Mouse (Mus musculus): ENCODE measurements around the gene Pan2. TPM values are rescaled to one million over a fixed set of nuclear protein-coding genes. Genes with fewer than 3 reads are reported as not detected.
"Not testable (repeated sequence)": the region's sequence is repeated elsewhere in the genome, so short reads cannot be mapped to it uniquely, and the experiment has no call there.

The Pan2 gene
- polyA plus RNA-seq, 1 experiment from 2014 or later = 35.2 TPM

DNA sequence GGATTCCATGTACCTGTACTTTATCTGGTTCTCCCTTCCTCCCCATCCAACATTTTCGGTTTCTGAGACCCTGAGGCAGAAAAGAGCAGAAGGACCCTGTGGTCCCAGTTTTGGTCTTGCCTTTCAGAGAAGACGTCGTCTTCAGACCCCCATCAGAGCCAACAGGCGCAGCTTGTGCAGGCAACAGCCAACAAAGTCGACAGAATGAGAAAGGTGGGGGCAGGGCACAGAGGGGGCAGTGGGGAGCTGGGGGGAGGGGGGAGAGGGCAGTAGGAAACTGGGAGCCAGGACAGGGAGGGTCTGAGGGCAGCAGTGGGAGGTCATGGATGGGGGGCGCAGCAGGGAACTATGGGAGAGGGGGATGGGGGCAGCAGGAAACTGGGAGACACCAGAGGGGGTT is 25.0 kb upstream of the Pan2 start:
- Histone ChIP-seq H3K9ac (ENCODE audit: low read length) (no peak overlapping the region), H3K4me3 (ENCODE audit: low read depth, low read length) (no peak overlapping the region), H3K27ac (ENCODE audit: low read depth, low read length) (no peak overlapping the region), H3K4me2 (ENCODE audit: low read depth) (no peak overlapping the region), H3K27me3 (ENCODE audit: control insufficient read depth, insufficient read depth, low read length) (no peaks in the 10 kb centered on the region), H3K9me3 (ENCODE audit: control insufficient read depth, low read length) (no peaks in the 10 kb centered on the region), H3K36me3 (ENCODE audit: control insufficient read depth, insufficient read depth, low read length) (peaks cover 4% of the 10 kb centered on the region), H3K4me1 (ENCODE audit: control insufficient read depth, insufficient read depth, low read length) (no peaks in the 10 kb centered on the region)
- 50% methylated on average over 6 of the region's 6 CpGs for WGBS
- no peak for ATAC-seq (ENCODE audit: insufficient read depth, low FRiP score, low TSS enrichment)
- DNase-seq (ENCODE audit: low spot score) = no peak

GRCm38 (mm10) chr10:128280943-128281342 is 22.2 kb upstream of the Pan2 start:
- Histone ChIP-seq H3K9me3 (ENCODE audit: control insufficient read depth, low read length) (no peaks in the 10 kb centered on the region), H3K27me3 (ENCODE audit: control insufficient read depth, insufficient read depth, low read length) (no peaks in the 10 kb centered on the region), H3K4me2 (ENCODE audit: low read depth) (no peak overlapping the region), H3K27ac (ENCODE audit: low read depth, low read length) (no peak overlapping the region), H3K36me3 (ENCODE audit: control insufficient read depth, insufficient read depth, low read length) (peaks cover 6% of the 10 kb centered on the region), H3K4me1 (ENCODE audit: control insufficient read depth, insufficient read depth, low read length) (no peaks in the 10 kb centered on the region), H3K4me3 (ENCODE audit: low read depth, low read length) (no peak overlapping the region), H3K9ac (ENCODE audit: low read length) (no peak overlapping the region)
- no peak for DNase-seq (ENCODE audit: low spot score)
- WGBS = 92% methylated on average over 6 of the region's 6 CpGs
- ATAC-seq (ENCODE audit: insufficient read depth, low FRiP score, low TSS enrichment) = no peak

DNA sequence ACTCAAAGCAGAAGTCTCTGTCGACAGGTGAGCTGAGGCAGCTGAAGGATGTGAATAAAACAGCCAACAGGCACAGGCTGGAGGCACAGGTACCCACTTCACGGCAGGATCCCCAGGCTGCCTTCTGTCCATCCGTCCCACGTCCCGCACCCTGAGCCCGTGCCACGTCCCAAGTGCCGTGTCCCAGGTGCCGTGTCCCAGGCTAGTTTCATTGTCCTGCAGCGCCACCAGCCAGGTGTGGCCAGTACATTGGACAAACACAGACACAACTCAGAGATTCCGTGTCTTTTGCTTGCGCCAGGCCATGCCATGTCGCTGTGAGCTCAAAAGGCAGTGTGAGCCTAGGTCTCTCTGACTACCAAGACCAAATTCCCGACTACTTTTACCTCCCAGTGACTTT is 21.5 kb upstream of the Pan2 start:
- WGBS = 90% methylated on average over 14 of the region's 14 CpGs
- Histone ChIP-seq H3K36me3 (ENCODE audit: control insufficient read depth, insufficient read depth, low read length) (peaks cover 6% of the 10 kb centered on the region), H3K27me3 (ENCODE audit: control insufficient read depth, insufficient read depth, low read length) (no peaks in the 10 kb centered on the region), H3K4me2 (ENCODE audit: low read depth) (no peak overlapping the region), H3K27ac (ENCODE audit: low read depth, low read length) (no peak overlapping the region), H3K4me1 (ENCODE audit: control insufficient read depth, insufficient read depth, low read length) (no peaks in the 10 kb centered on the region), H3K9ac (ENCODE audit: low read length) (no peak overlapping the region), H3K9me3 (ENCODE audit: control insufficient read depth, low read length) (no peaks in the 10 kb centered on the region), H3K4me3 (ENCODE audit: low read depth, low read length) (no peak overlapping the region)
- ATAC-seq (ENCODE audit: insufficient read depth, low FRiP score, low TSS enrichment) (no peak), DNase-seq (ENCODE audit: low spot score) (no peak)

- no peak overlapping the region for H3K4me2 ChIP-seq (ENCODE audit: low read depth)
- ATAC-seq (ENCODE audit: insufficient read depth, low FRiP score, low TSS enrichment) = no peak
- 91% methylated on average over 20 of the region's 20 CpGs for WGBS
These were observed 20.2 kb upstream of the Pan2 start for GRCm38 (mm10) chr10:128282886-128283450.

DNA sequence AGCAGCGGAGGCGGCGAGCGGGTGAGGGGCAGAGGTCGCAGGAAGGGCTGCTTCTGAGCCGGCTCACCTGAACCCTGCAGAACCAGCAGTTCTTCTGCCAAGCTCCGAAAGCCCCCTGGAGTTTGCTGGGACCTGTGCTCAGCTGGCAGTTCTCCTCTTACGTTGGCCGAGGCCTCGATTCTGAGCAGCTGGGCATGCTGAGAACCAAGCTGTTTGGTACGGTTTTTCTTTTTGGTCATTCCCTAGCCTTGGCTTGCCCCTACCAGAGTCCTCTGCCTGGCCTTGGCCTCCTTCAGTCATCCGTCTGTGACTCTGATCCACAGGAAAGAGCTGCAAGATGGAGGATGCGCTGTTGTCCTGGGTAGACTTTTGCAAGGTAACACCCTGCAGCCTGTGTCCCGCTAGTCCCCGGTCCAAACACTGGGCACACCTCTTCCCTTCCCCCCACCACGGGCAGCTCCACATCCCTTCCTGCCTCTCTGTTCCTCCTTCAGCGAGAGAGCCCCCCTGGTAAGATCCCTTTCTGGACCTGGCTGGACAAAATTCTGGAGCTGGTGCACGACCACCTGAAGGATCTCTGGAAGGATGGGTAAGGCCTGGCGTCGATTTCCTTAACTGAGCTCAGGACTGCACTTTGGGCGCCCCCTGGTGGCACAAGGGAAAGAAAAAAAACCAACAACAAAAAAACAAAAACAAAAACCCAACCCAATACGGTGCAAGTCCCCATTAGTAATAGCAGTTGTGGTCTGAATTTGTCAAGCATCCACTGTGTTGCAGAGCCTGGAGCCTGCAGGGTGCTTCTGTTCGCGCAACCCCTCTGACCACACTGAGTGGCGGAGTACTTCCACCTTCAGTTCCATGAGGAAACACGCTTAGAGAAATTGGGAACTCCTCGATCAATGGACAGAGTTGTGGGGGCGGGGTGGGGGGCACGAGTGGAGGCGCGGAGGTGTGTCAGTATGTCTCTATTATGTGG is 19.2 kb upstream of the Pan2 start:
- DNase-seq (ENCODE audit: low spot score) (peak; percentile 75), ATAC-seq (ENCODE audit: insufficient read depth, low FRiP score, low TSS enrichment) (no peak)
- H3K27me3 ChIP-seq (ENCODE audit: control insufficient read depth, insufficient read depth, low read length) = no peaks in the 10 kb centered on the region
- no peaks in the 10 kb centered on the region for H3K4me1 ChIP-seq (ENCODE audit: control insufficient read depth, insufficient read depth, low read length)
- no peaks in the 10 kb centered on the region for H3K9me3 ChIP-seq (ENCODE audit: control insufficient read depth, low read length)
- H3K4me3 ChIP-seq (ENCODE audit: low read depth, low read length) = no peak overlapping the region
- H3K4me2 ChIP-seq (ENCODE audit: low read depth) = no peak overlapping the region
- WGBS = 66% methylated on average over 31 of the region's 31 CpGs
- H3K9ac ChIP-seq (ENCODE audit: low read length) = no peak overlapping the region
- peaks cover 4% of the 10 kb centered on the region; the same call in 1 of the 2 replicates for H3K36me3 ChIP-seq (ENCODE audit: control insufficient read depth, insufficient read depth, low read length)
- no peak overlapping the region for H3K27ac ChIP-seq (ENCODE audit: low read depth, low read length)

More at GRCm38 (mm10) chr10:128282886-128283450, 20.2 kb upstream of the Pan2 start:
- H3K9me3 ChIP-seq (ENCODE audit: control insufficient read depth, low read length) = no peaks in the 10 kb centered on the region
- no peaks in the 10 kb centered on the region for H3K27me3 ChIP-seq (ENCODE audit: control insufficient read depth, insufficient read depth, low read length)
- no peak overlapping the region for H3K9ac ChIP-seq (ENCODE audit: low read length)
- H3K27ac ChIP-seq (ENCODE audit: low read depth, low read length) = no peak overlapping the region
- peaks cover 6% of the 10 kb centered on the region for H3K36me3 ChIP-seq (ENCODE audit: control insufficient read depth, insufficient read depth, low read length)
- H3K4me1 ChIP-seq (ENCODE audit: control insufficient read depth, insufficient read depth, low read length) = no peaks in the 10 kb centered on the region
- H3K4me3 ChIP-seq (ENCODE audit: low read depth, low read length) = no peak overlapping the region
- DNase-seq (ENCODE audit: low spot score) = no peak

DNA sequence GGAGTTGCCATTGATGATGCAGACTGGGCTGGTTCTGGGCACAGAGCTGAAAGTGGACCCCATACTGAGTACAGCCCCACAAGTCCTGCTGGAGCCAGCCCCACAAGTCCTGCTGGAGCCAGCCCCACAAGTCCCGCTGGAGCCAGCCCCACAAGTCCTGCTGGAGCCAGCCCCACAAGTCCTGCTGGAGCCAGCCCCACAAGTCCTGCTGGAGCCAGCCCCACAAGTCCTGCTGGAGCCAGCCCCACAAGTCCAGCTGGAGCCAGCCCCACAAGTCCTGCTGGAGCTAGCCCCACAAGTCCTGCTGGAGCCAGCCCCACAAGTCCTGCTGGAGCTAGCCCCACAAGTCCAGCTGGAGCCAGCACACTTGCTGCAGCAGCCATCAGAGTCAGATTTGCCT is 12.5 kb upstream of the Pan2 start:
- not testable (repeated sequence) for DNase-seq (ENCODE audit: low spot score); H3K4me3 ChIP-seq (ENCODE audit: low read depth, low read length); H3K36me3 ChIP-seq (ENCODE audit: control insufficient read depth, insufficient read depth, low read length); H3K9me3 ChIP-seq (ENCODE audit: control insufficient read depth, low read length); H3K27me3 ChIP-seq (ENCODE audit: control insufficient read depth, insufficient read depth, low read length); H3K4me1 ChIP-seq (ENCODE audit: control insufficient read depth, insufficient read depth, low read length); H3K27ac ChIP-seq (ENCODE audit: low read depth, low read length); H3K9ac ChIP-seq (ENCODE audit: low read length); H3K4me2 ChIP-seq (ENCODE audit: low read depth); ATAC-seq (ENCODE audit: insufficient read depth, low FRiP score, low TSS enrichment)
- WGBS = 85% methylated on average over 1 of the region's 1 CpGs

GRCm38 (mm10) chr10:128296370-128297090 is 6.6 kb upstream of the Pan2 start:
- Histone ChIP-seq H3K4me2 (ENCODE audit: low read depth) (no peak overlapping the region), H3K9me3 (ENCODE audit: control insufficient read depth, low read length) (no peaks in the 10 kb centered on the region), H3K36me3 (ENCODE audit: control insufficient read depth, insufficient read depth, low read length) (no peaks in the 10 kb centered on the region), H3K4me1 (ENCODE audit: control insufficient read depth, insufficient read depth, low read length) (no peaks in the 10 kb centered on the region), H3K27me3 (ENCODE audit: control insufficient read depth, insufficient read depth, low read length) (no peaks in the 10 kb centered on the region), H3K27ac (ENCODE audit: low read depth, low read length) (no peak overlapping the region), H3K4me3 (ENCODE audit: low read depth, low read length) (no peak overlapping the region), H3K9ac (ENCODE audit: low read length) (no peak overlapping the region)
- 87% methylated on average over 13 of the region's 13 CpGs for WGBS
- DNase-seq (ENCODE audit: low spot score) (no peak), ATAC-seq (ENCODE audit: insufficient read depth, low FRiP score, low TSS enrichment) (no peak)

DNA sequence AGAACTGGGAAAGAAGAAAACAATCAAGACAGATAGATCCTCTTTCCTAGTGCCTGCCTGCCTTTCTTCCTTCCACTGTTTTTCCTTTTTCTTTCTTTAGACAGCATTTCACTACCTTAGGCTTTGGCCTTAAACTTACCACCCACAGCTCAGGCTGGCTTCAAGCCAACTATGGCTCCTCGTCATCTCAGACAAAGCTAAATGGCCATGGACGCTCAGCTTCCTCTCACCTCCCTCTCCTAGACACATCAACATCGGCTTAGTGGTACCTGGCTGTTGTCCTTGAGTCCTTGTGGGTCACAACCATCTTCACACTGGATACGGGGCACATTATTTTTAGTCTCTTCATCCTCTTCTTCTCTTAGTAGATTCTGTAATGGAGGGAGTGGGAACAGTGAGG is 5.9 kb upstream of the Pan2 start:
- no peaks in the 10 kb centered on the region for H3K4me1 ChIP-seq (ENCODE audit: control insufficient read depth, insufficient read depth, low read length)
- no peak overlapping the region for H3K9ac ChIP-seq (ENCODE audit: low read length)
- H3K4me2 ChIP-seq (ENCODE audit: low read depth) = no peak overlapping the region
- no peaks in the 10 kb centered on the region for H3K9me3 ChIP-seq (ENCODE audit: control insufficient read depth, low read length)
- WGBS = 84% methylated on average over 4 of the region's 4 CpGs
- no peak for ATAC-seq (ENCODE audit: insufficient read depth, low FRiP score, low TSS enrichment)
- DNase-seq (ENCODE audit: low spot score) = no peak
- H3K36me3 ChIP-seq (ENCODE audit: control insufficient read depth, insufficient read depth, low read length) = no peaks in the 10 kb centered on the region
- H3K27ac ChIP-seq (ENCODE audit: low read depth, low read length) = no peak overlapping the region
- H3K4me3 ChIP-seq (ENCODE audit: low read depth, low read length) = no peak overlapping the region
- H3K27me3 ChIP-seq (ENCODE audit: control insufficient read depth, insufficient read depth, low read length) = no peaks in the 10 kb centered on the region

All from neural tube, embryonic 11.5 days (tissue).